Mouse (Mus musculus) intestine, embryonic 16.5 days (tissue): Measurements from ENCODE around the gene Shisa4. TPM values are rescaled to one million over a fixed set of nuclear protein-coding genes. Genes with fewer than 3 reads are reported as not detected.

Source experiments
- ATAC-seq: fragments of 200-750 bp; cut with Nextera tagmentation; 2 replicates; pipeline ENCODE4 v1.8.0; 2017; ENCODE audit warnings: moderate TSS enrichment, moderate library complexity
- H3K27ac ChIP-seq: fragments of 300-500 bp; sonication (generic); 2 replicates; pipeline ENCODE4 v1.5.1; 2014; ENCODE audit warnings: mild to moderate bottlenecking, low read length
- H3K27me3 ChIP-seq: fragments of 300-500 bp; sonication (generic); replicated peaks from 2 replicates; pipeline ENCODE4 v1.6.1; 2014; ENCODE audit warnings: low read length, control low read depth, mixed read lengths; ENCODE audit not compliant: control insufficient read depth, insufficient read depth
- H3K36me3 ChIP-seq: fragments of 300-500 bp; sonication (generic); 2 replicates; pipeline ENCODE4 v1.6.1; 2014; ENCODE audit warnings: low read length, control low read depth; ENCODE audit not compliant: control insufficient read depth, insufficient read depth
- H3K4me1 ChIP-seq: fragments of 300-500 bp; sonication (generic); 2 replicates; pipeline ENCODE4 v1.6.1; 2014; ENCODE audit warnings: low read length, control low read depth, mixed read lengths; ENCODE audit not compliant: control insufficient read depth, insufficient read depth
- H3K4me2 ChIP-seq: fragments of 300-500 bp; sonication (generic); 2 replicates; pipeline ENCODE4 v1.6.1; 2014; ENCODE audit warnings: low read depth, low read length, control low read depth
- H3K4me3 ChIP-seq: fragments of 300-500 bp; sonication (generic); 2 replicates; pipeline ENCODE4 v1.5.1; 2014; ENCODE audit warnings: mild to moderate bottlenecking, low read length
- H3K9ac ChIP-seq: fragments of 300-500 bp; sonication (generic); 2 replicates; pipeline ENCODE4 v1.6.1; 2014; ENCODE audit warnings: low read depth, low read length
- H3K9me3 ChIP-seq: fragments of 300-500 bp; sonication (generic); 2 replicates; pipeline ENCODE4 v1.6.1; 2016; ENCODE audit warnings: low read length, control low read depth; ENCODE audit not compliant: control insufficient read depth
- WGBS: fragments of 180-500 bp; shearing (Covaris S2); extraction: QIAGEN DNeasy Blood & Tissue Kit; methylation state at CpG from one replicate; pipeline ENCODE4 v1.1.7; 2014; 5-methylcytosine and 5-hydroxymethylcytosine counted together
- polyA plus RNA-seq: library from polyadenylated mRNA; unstranded; fragments of >200 nt; fragmentation: Nextera tagmentation; extraction: Ambion mirVana; gene quantifications from 2 replicates; pipeline ENCODE4 v1.2.1, GENCODE M21; 2015

Shisa4 gene
- 19.3 and 22.4 TPM in 2 replicates for polyA plus RNA-seq

DNA sequence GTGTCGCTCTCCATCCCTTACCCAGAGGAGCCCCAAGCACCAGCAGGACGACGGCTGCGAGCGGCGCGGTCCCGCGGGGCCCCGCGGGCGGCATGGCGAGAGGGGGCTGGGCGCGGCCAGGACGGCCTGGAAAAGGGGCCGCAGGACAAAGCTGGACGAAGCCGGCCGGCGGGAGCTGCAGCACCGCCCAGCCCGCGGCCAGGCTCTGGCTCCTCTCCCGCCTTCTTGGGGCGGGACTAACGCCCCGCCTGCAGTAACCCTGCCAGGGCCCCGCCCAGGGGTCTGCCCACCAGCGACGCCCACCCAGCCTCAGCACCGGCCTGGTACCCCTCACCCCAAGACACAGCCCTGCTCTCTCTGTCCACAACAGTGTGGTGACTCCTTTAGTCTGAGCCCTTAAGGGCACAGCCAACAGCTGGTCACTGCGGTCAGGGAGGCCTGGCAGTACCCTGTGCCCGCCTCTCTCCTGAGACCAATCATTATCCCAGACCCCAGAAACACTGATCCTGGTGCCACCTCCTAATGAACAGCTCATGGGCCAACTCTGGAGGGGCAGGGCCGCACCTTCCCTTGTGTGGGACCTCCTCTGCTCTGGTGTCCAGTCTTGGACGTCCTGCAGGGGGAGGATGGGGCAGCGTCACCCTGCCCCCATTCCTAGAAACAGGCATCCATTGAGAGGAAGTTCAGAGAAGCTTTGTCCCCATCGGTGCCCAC lies at the start of gene Shisa4:
Gene Shisa4 (minus strand): TSS at position 370 of the 714 bp plus-strand sequence.
- Histone ChIP-seq H3K4me1 (peaks cover 7% of the 10 kb centered on the region), H3K36me3 (no peaks in the 10 kb centered on the region), H3K9me3 (no peaks in the 10 kb centered on the region), H3K27ac (peak within 1 kb of the TSS; percentile 58), H3K4me3 (peak within 1 kb of the TSS; percentile 69), H3K27me3 (no peaks in the 10 kb centered on the region), H3K9ac (peak within 1 kb of the TSS; percentile 78), H3K4me2 (peak within 1 kb of the TSS; percentile 97)
- WGBS = 2% methylated on average over 37 of the region's 38 CpGs
- peak; percentile 83 for ATAC-seq

DNA sequence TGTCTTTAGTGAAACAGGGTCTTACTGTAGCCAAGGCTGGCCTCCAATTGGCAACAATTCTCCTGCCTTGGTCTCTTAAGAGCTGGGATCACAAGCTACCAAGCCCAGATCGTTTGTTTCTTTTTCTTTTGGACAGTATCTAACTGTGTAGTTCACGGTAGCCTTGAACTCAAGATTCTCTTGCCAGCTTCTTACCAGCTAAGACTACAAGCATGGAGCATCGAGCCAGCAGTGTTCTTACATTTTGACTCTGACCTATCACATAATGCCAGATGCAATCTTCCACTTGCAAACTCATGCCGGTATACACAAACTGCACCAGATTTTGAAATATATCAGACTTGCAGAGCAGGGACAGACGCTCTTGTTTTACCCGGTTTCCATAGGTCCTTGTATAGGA lies 47.7 kb upstream of the Shisa4 start:
- ATAC-seq = no peak
- no peak overlapping the region for H3K4me2 ChIP-seq
- 93% methylated on average over 6 of the region's 6 CpGs for WGBS
- no peak overlapping the region for H3K4me3 ChIP-seq
- no peaks in the 10 kb centered on the region for H3K4me1 ChIP-seq
- H3K9ac ChIP-seq = no peak overlapping the region
- no peaks in the 10 kb centered on the region for H3K9me3 ChIP-seq
- H3K27ac ChIP-seq = no peak overlapping the region
- no peaks in the 10 kb centered on the region for H3K27me3 ChIP-seq
- H3K36me3 ChIP-seq = peaks cover 14% of the 10 kb centered on the region

DNA sequence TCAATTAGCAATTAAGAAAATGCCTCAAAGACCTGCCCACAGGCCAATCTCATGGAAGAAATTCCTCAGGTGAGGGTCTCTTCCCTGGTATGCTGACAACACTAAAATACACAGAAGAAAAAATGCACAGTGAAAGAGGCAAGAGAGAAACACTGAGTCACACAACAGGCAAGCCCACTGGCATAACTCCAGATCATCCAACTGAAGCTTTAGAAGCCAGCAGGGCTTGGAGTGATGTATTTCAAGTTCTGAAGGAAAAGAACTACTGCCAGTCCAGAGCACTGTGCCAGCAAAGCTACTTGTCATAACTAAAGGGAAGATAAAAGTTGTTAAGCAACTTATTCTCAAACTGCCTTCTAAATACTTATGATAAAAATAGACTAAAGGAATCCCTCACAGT lies 39.0 kb upstream of the Shisa4 start:
- Histone ChIP-seq H3K27ac (no peak overlapping the region), H3K36me3 (peaks cover 20% of the 10 kb centered on the region)
- ATAC-seq = no peak

DNA sequence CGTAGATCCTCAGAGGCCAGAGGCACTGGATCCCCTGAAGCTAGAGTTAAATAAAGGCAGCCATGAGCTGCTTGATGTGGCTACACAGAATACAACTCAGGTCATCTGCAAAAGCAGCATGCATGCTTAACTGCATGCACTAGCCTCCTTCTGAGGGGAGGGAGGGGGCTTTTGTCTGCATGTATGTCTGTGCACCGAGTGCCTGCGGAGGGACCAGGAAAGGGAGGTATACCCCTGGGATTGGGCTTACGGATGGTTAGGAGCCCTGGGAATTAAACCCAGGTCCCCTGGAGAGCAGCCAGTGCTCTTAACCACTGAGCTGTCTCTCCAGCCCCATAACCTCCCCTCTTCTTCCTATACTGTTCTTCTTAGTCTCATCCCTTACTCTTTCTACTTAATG lies 37.1 kb upstream of the Shisa4 start:
- Histone ChIP-seq H3K4me2 (no peak overlapping the region), H3K27me3 (no peaks in the 10 kb centered on the region), H3K27ac (no peak overlapping the region), H3K4me1 (no peaks in the 10 kb centered on the region), H3K4me3 (no peak overlapping the region), H3K9me3 (no peaks in the 10 kb centered on the region), H3K9ac (no peak overlapping the region), H3K36me3 (peaks cover 15% of the 10 kb centered on the region; the same call in 1 of the 2 replicates)
- ATAC-seq = no peak
- WGBS = 89% methylated on average over 4 of the region's 4 CpGs

More for the DNA sequence above, 39.0 kb upstream of the Shisa4 start:
- H3K4me2 ChIP-seq = no peak overlapping the region
- no peaks in the 10 kb centered on the region for H3K9me3 ChIP-seq
- no peak overlapping the region for H3K4me3 ChIP-seq
- H3K27me3 ChIP-seq = no peaks in the 10 kb centered on the region
- H3K9ac ChIP-seq = no peak overlapping the region
- no peaks in the 10 kb centered on the region for H3K4me1 ChIP-seq

DNA sequence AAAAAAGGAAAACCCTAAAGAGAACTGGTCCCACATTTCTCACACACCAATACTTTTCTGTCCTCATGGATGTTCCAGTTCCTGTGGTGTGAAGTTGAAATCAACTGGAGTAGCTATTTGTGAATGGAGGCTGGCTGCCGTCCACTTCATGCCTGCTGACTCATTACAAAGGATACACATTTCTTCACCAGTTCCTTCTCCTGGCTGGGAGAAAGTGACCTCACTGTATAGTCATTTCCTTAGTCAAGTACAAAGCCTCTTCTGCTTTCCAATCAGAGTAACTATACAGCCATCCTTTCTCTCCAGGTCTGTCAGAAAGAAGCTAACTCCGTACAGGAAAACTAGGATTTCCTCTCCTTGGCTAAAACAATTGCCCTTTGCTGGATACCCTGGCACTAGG lies 35.9 kb upstream of the Shisa4 start:
- Histone ChIP-seq H3K9me3 (no peaks in the 10 kb centered on the region), H3K27ac (no peak overlapping the region), H3K4me3 (no peak overlapping the region), H3K27me3 (no peaks in the 10 kb centered on the region), H3K36me3 (peaks cover 13% of the 10 kb centered on the region), H3K4me1 (no peaks in the 10 kb centered on the region), H3K9ac (no peak overlapping the region), H3K4me2 (no peak overlapping the region)
- whole genome bisulfite sequencing = 64% methylated on average over 2 of the region's 2 CpGs
- ATAC-seq = peak; percentile 67

DNA sequence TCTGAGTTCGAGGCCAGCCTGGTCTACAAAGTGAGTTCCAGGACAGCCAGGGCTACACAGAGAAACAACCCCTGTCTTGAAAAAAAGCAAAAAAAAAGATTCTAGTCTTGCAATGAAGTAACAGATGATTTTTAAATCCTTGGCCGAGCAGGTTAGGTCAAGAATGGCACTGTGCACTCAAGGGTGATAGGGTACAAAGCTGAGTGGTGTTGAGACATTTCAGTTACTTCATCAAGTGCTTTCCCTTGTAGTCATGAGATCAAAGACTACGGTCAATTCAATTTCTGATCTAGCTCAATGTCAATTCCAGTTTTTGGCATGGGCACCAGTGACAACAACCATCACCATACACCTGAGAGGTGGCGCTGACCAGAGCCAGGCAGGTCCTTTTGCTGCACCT lies 33.9 kb upstream of the Shisa4 start:
- no peak overlapping the region for H3K9ac ChIP-seq
- H3K27ac ChIP-seq = no peak overlapping the region
- 97% methylated on average over 4 of the region's 4 CpGs for WGBS
- no peak overlapping the region for H3K4me2 ChIP-seq
- H3K4me3 ChIP-seq = no peak overlapping the region
- ATAC-seq = no peak
- H3K9me3 ChIP-seq = no peaks in the 10 kb centered on the region
- no peaks in the 10 kb centered on the region for H3K27me3 ChIP-seq
- no peaks in the 10 kb centered on the region for H3K4me1 ChIP-seq
- H3K36me3 ChIP-seq = peaks cover 11% of the 10 kb centered on the region

DNA sequence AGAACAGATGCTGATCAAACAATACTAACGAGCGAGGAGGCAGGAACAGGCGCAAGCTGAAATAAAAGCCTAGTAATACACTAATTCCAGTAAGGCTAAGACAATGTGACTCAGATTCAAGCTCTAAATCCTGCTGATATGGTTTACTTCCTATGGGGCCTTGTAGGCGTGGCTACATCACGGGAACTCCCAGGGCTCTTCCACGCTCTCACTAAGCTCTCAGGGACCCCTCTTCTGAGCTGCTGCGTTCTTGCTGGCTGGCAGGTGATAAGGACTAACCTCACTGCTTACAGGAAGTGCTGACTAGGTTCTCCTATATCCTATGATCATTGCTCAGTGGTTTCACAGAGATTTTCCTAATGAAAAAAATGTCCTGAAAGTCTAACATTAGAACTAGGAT lies 30.3 kb upstream of the Shisa4 start:
- Histone ChIP-seq H3K27ac (no peak overlapping the region), H3K4me3 (no peak overlapping the region), H3K9me3 (no peaks in the 10 kb centered on the region), H3K4me2 (no peak overlapping the region), H3K4me1 (no peaks in the 10 kb centered on the region), H3K36me3 (peaks cover 15% of the 10 kb centered on the region), H3K27me3 (no peaks in the 10 kb centered on the region), H3K9ac (no peak overlapping the region)
- no peak for ATAC-seq
- 76% methylated on average over 7 of the region's 7 CpGs for WGBS

DNA sequence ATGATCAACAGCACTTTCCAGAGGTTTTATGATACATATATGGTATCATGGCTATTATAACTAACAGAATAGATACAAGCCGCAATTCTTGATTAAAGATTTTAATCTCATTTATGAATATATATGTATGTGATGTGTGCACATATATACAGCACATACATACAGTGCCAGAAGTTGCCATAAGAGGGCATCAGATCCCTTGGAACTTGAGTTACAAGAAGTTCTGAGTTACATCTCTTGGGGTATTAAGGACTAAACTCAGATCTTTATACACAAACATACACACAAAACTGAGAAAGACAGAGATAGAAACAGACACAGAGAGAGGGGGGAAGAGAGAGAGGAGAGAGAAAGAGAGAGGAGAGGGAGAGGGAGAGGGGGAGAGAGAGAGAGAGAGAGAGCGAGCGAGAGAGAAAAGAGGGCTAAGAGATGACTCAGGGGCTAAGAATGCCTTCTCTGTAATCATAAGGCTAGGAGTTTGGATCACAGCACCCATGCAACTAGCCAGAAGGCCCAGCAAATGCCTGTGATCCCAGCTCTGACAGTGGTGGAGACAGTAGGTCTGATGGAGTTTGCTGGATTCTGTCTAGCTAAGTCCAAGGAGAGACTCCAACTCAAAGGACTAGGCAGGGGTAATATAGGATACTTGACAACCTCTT lies 26.5 kb upstream of the Shisa4 start:
- no peak overlapping the region for H3K4me2 ChIP-seq
- H3K9me3 ChIP-seq = no peaks in the 10 kb centered on the region
- no peak overlapping the region for H3K4me3 ChIP-seq
- WGBS = 97% methylated on average over 3 of the region's 3 CpGs
- no peak overlapping the region for H3K9ac ChIP-seq
- no peak overlapping the region for H3K27ac ChIP-seq
- H3K27me3 ChIP-seq = no peaks in the 10 kb centered on the region
- ATAC-seq = no peak
- H3K36me3 ChIP-seq = peaks cover 11% of the 10 kb centered on the region
- no peaks in the 10 kb centered on the region for H3K4me1 ChIP-seq

DNA sequence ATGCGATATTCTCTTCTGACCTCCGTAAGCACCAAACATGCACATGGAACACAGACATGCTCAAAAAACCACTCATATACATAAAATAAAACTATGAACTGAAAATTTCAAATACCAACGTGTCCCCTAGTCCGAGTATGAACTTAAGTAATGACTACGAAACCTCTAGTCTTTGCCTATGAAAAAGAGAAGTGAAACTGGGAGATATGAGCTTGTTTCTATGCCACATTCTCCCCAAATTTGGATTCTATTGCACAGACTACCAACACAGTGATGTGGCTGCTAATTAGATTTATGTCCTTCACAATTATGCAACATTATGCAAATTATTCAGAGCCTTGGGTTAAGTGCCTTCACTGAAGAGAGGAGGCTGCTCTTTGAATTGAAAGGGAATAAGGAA lies 24.4 kb upstream of the Shisa4 start:
- no peaks in the 10 kb centered on the region for H3K4me1 ChIP-seq
- no peaks in the 10 kb centered on the region for H3K27me3 ChIP-seq
- H3K27ac ChIP-seq = no peak overlapping the region
- WGBS = 95% methylated on average over 5 of the region's 5 CpGs
- H3K9ac ChIP-seq = no peak overlapping the region
- ATAC-seq = no peak
- peaks cover 16% of the 10 kb centered on the region for H3K36me3 ChIP-seq
- H3K4me2 ChIP-seq = no peak overlapping the region
- H3K9me3 ChIP-seq = no peaks in the 10 kb centered on the region
- H3K4me3 ChIP-seq = no peak overlapping the region
